Mouse (Mus musculus): ENCODE data around the gene Fam241a.

DNA sequence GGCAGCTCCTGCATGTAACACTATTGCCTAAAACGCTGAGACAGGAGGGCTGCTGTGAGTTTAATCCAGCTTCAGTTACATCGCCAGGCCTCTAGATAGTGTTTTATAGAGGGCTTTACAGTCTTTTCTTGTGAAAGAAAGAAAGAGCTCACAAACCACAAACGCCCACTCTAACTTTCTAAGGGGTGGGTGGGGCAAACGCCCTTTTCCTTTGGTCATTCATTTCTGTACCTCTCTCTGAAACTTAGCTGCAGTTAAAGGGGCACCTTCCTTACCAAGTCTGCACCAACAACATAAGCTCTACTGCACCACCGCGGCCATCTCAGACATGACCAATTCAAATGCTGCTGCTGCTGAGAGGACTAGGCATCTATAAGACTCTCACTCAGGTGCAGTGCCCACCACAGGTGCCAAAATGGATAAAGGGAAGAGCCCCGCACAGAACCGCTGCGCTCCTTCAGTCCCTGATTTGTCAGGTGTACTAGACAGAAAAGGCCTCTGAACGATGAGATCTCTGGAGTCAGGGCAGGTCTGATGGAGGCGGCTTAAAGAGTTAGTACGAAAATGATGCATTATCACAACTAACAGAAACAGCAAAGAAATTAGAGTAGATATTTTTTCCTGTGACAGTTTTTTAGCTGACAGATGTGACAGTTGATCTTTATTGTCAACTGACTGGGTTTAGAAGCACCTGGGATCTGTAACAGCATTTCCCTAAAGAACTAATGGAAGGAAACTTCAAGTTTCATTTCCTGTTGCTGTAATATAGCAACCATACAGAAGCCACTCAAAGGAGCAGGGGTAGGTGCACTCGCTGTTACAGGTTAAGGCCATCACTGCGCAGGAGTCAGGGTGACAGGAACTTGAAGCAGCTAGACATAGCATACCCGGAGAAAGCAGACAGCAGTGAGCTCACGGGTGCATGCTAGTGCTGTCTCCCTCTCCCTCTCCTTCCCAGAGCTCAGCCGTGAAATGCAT lies 71.9 kb downstream of the Fam241a start:
- TF ChIP-seq CTCF (IDR thresholded peaks at IDR 0.05; ENCODE audit: insufficient read depth, low read depth, low read length): no peak
- TF ChIP-seq POLR2A (IDR thresholded peaks at IDR 0.05; ENCODE audit: insufficient read depth, low read depth, low read length): no peak

Measured in olfactory bulb, adult 2 months (tissue).